Mouse (Mus musculus) liver, embryonic 16.5 days (tissue): ENCODE results near the gene Tnnc2. TPM values are rescaled to one million over a fixed set of nuclear protein-coding genes. Genes with fewer than 3 reads are reported as not detected.

Source experiments
- ATAC-seq: fragments of 200-750 bp; cut with Nextera tagmentation; 2 replicates; pipeline ENCODE4 v1.8.0; 2017; ENCODE audit warnings: low read depth, mild to moderate bottlenecking, moderate number of reproducible peaks, moderate library complexity
- H3K27ac ChIP-seq: fragments of 300-500 bp; sonication (generic); 2 replicates; pipeline ENCODE4 v1.5.1; 2014; ENCODE audit warnings: mild to moderate bottlenecking, low read length
- H3K27me3 ChIP-seq: fragments of 300-500 bp; sonication (generic); 2 replicates; pipeline ENCODE4 v1.6.1; 2014; ENCODE audit warnings: low read depth, low read length, mixed read lengths; ENCODE audit not compliant: control insufficient read depth, insufficient read depth
- H3K36me3 ChIP-seq: fragments of 300-500 bp; sonication (generic); 2 replicates; pipeline ENCODE4 v1.6.1; 2014; ENCODE audit warnings: mild to moderate bottlenecking; ENCODE audit not compliant: control insufficient read depth, insufficient read depth
- H3K4me1 ChIP-seq: fragments of 300-500 bp; sonication (generic); 2 replicates; pipeline ENCODE4 v1.6.1; 2014; ENCODE audit warnings: low read depth, low read length, mixed read lengths; ENCODE audit not compliant: control insufficient read depth
- H3K4me2 ChIP-seq: fragments of 300-500 bp; sonication (generic); 2 replicates; pipeline ENCODE4 v1.6.1; 2014; ENCODE audit warnings: low read depth, low read length, mixed read lengths
- H3K4me3 ChIP-seq: fragments of 300-500 bp; sonication (generic); 2 replicates; pipeline ENCODE4 v1.5.1; 2014; ENCODE audit warnings: low read depth, mild to moderate bottlenecking, low read length
- H3K9ac ChIP-seq: fragments of 300-500 bp; sonication (generic); 2 replicates; pipeline ENCODE4 v1.6.1; 2014; ENCODE audit warnings: low read depth, low read length
- H3K9me3 ChIP-seq: fragments of 300-500 bp; sonication (generic); replicated peaks from 2 replicates; pipeline ENCODE4 v1.6.1; 2016; ENCODE audit warnings: low read length; ENCODE audit not compliant: control insufficient read depth
- WGBS: fragments of 180-500 bp; shearing (Covaris S2); extraction: QIAGEN DNeasy Blood & Tissue Kit; methylation state at CpG from one replicate; pipeline ENCODE4 v1.1.7; 2014; ENCODE audit not compliant: insufficient replicate concordance; 5-methylcytosine and 5-hydroxymethylcytosine counted together
- polyA plus RNA-seq: library from polyadenylated mRNA; unstranded; fragments of >200 nt; fragmentation: Nextera tagmentation; extraction: Ambion mirVana; gene quantifications from 2 replicates; pipeline ENCODE4 v1.2.1, GENCODE M21; 2015

Gene Tnnc2
- polyA plus RNA-seq, 1 experiment from 2014 or later = 67.5 TPM

DNA sequence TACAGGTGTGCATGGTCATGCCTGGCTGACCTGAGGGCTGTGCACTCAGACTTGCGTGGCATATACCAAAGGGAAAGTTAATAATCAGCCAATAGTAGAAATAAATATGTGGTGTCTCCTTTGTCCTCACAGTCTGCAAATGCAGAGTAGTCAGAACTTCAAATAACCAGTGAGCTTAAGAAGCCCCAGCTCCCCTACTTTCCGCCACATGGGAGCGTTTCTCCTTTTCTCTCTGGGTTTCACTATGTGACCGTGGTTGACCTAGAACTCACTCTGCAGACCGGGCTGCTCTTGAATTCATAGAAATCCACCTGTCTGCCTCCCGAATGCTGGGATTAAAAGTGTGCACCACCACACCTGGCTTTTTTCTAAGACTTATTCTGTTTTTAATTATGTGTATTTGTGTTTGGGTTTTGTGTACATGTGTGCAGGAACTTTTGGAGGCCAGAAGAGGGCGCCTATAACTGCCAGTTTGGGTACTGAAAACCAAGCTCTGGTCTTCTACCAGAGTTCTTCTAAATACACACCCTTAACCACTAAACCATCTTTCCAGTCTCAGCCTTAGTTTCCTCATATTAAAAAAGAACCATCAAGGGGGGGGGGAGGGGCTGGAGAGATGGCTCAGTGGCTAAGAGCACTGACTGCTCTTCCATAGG, 4.3 kb upstream of the Tnnc2 start:
- no peak overlapping the region for H3K27ac ChIP-seq

DNA sequence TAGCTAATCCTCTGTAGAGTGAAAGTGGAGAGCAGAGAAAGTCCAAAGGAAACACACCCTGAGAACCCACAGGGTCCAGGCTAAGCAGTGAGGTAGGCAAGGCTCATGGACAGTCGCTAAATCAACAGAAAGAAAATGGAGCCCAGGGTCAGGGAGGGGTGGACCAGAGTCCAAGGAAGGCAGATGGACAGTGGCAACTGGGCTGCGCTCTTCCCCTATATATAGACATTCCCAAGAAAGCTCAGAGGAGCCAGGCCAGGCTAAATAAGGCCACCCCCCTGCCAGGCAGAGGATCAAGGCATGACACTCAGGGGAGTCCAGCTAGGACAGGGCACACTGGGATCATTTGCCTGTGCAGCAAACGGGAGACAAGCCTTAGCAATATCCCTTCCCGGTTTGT, 2.1 kb upstream of the Tnnc2 start:
- WGBS = 61% methylated on average over 4 of the region's 4 CpGs
- no peak overlapping the region for H3K4me3 ChIP-seq

More for the DNA sequence above, 4.3 kb upstream of the Tnnc2 start:
- Histone ChIP-seq H3K4me1 (peaks cover 32% of the 10 kb centered on the region), H3K9me3 (no peaks in the 10 kb centered on the region), H3K27me3 (peaks cover 4% of the 10 kb centered on the region), H3K4me3 (no peak overlapping the region), H3K4me2 (no peak overlapping the region), H3K9ac (no peak overlapping the region), H3K36me3 (no peaks in the 10 kb centered on the region)
- WGBS = 62% methylated on average over 7 of the region's 7 CpGs
- no peak for ATAC-seq

DNA sequence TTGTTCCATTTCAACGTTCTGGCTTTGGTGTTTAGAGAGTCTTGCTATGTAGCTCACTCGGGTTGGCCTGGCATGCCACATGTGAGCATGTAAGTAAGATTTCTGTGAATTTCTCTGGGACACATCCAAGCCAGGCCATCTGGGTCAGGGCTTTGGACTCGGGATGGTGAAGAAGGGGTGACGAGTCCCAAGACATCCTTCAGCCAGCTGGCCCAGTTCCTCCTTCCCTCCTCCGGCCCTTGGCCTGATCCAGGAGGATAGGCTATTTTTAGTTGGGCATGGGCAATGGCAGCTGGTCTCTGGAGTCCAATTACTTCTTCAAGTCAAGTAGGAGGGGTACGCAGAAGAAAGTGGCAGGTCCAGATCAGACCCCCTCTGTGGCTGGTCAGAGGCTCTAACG, 958 bp downstream of the Tnnc2 start:
- H3K9ac ChIP-seq = no peak overlapping the region
- no peak for ATAC-seq
- peaks cover 11% of the 10 kb centered on the region for H3K27me3 ChIP-seq
- no peaks in the 10 kb centered on the region for H3K9me3 ChIP-seq
- no peak overlapping the region for H3K4me3 ChIP-seq
- no peaks in the 10 kb centered on the region for H3K36me3 ChIP-seq
- WGBS = 67% methylated on average over 7 of the region's 7 CpGs
- no peak overlapping the region for H3K4me2 ChIP-seq
- peaks cover 5% of the 10 kb centered on the region for H3K4me1 ChIP-seq
- H3K27ac ChIP-seq = no peak overlapping the region

More for the DNA sequence above, 2.1 kb upstream of the Tnnc2 start:
- H3K36me3 ChIP-seq = no peaks in the 10 kb centered on the region
- H3K27me3 ChIP-seq = peaks cover 4% of the 10 kb centered on the region
- H3K9ac ChIP-seq = no peak overlapping the region
- H3K4me2 ChIP-seq = no peak overlapping the region
- no peak for ATAC-seq
- no peak overlapping the region for H3K27ac ChIP-seq
- no peaks in the 10 kb centered on the region for H3K9me3 ChIP-seq
- H3K4me1 ChIP-seq = peaks cover 19% of the 10 kb centered on the region

DNA sequence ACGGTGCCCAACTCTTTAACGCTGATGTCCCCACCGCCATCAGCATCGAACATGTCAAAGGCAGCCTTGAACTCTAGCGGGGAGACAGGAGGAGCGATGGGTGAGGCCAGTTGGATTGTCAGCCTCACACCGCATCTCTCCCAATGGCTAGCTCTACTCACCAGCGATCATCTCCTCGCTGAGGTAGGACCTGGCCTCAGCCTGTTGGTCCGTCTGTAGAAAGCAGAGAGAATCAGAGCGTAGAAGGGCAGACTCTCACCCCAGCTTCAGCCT, 1.8 kb downstream of the Tnnc2 start:
- no peak overlapping the region for H3K9ac ChIP-seq
- H3K4me3 ChIP-seq = no peak overlapping the region
- 83% methylated on average over 11 of the region's 11 CpGs for WGBS
- peaks cover 11% of the 10 kb centered on the region for H3K27me3 ChIP-seq
- ATAC-seq = no peak
- H3K36me3 ChIP-seq = peaks cover 3% of the 10 kb centered on the region
- H3K4me2 ChIP-seq = no peak overlapping the region
- H3K9me3 ChIP-seq = no peaks in the 10 kb centered on the region
- H3K4me1 ChIP-seq = peaks cover 13% of the 10 kb centered on the region
- no peak overlapping the region for H3K27ac ChIP-seq

DNA sequence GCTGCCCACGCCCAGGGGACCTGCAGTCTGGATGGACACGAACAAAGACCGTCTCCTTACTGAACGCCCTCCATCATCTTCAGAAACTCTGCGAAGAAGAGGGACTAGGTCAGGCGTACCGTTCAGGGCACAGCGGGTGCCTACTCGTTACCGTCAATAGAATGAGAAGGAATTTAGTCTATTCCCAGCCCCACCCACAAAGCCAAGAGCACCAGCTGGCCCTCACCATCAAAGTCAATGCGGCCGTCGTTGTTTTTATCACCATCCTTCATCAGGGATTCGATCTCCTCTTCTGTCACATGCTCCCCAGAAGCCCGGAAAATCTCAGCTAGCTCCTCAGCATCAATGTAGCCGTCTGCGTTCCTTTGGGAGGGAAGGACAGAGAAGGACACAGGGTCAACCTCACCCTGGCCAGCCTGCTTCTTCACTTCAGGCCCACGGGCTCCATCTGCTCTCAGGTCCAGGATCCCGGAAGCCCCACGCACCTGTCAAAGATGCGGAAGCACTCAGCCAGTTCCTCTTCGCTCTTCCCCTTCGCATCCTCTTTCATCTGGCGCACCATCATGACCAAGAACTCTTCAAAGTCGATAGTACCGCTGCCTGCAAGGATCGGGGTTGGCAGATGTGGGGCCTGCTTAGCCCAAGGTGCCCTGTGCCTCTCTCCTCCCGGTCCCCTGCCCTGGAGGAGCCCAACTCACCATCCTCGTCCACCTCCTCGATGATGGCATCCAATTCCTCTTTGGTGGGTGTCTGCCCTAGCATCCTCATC, 2.3 kb downstream of the Tnnc2 start:
- peaks cover 17% of the 10 kb centered on the region for H3K4me1 ChIP-seq
- no peaks in the 10 kb centered on the region for H3K9me3 ChIP-seq
- 77% methylated on average over 30 of the region's 30 CpGs for WGBS
- peaks cover 11% of the 10 kb centered on the region for H3K27me3 ChIP-seq
- no peak for ATAC-seq
- peaks cover 8% of the 10 kb centered on the region for H3K36me3 ChIP-seq
- H3K27ac ChIP-seq = no peak overlapping the region
- no peak overlapping the region for H3K4me2 ChIP-seq
- H3K9ac ChIP-seq = no peak overlapping the region
- no peak overlapping the region for H3K4me3 ChIP-seq

DNA sequence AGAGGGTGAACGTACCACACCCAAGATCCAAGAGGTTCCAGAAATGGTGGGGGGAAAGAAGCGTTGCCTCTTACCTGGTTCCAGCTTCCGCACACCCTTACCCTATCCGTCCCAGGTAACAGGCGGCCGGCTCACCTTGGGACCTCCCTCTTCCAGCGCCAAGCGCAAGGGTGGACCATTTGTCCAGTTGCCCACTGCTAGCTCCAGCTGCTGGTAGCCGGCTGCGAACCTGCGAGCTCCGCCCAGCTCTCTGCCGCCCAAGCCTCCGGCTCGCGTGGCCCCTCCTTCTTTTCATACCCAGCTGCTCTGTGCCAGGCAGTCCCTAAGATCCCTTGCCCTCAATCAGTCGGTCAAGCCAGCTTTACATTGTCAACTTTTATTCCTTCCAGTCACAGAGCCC, 3.0 kb downstream of the Tnnc2 start:
- ATAC-seq = no peak
- Histone ChIP-seq H3K27me3 (peaks cover 11% of the 10 kb centered on the region), H3K4me2 (no peak overlapping the region), H3K4me3 (no peak overlapping the region), H3K4me1 (peaks cover 23% of the 10 kb centered on the region), H3K27ac (no peak overlapping the region), H3K36me3 (peaks cover 14% of the 10 kb centered on the region), H3K9me3 (no peaks in the 10 kb centered on the region), H3K9ac (no peak overlapping the region)
- WGBS = 63% methylated on average over 17 of the region's 17 CpGs

DNA sequence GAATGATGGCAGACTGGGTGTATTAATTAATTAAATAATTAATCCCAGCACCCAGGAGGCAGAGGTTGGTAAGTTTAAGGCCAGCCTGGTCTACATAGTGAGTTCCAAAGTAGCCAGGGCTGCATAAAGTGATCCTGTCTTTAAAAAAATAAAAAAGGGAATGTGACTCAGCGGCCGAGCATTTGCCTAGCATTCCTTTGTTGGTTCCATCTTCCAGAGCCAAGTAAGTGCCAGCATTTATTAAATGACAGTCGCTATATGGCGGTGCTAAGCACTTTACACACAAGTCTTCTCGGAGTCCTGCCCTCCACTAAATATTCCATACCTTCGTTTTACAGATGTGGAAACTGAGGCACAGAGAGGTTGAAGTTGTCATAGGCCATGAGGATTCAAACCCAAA, 3.6 kb downstream of the Tnnc2 start:
- Histone ChIP-seq H3K27ac (no peak overlapping the region), H3K4me2 (no peak overlapping the region), H3K4me3 (no peak overlapping the region), H3K36me3 (peaks cover 21% of the 10 kb centered on the region), H3K9me3 (no peaks in the 10 kb centered on the region), H3K27me3 (peaks cover 11% of the 10 kb centered on the region), H3K4me1 (peaks cover 30% of the 10 kb centered on the region), H3K9ac (no peak overlapping the region)
- 76% methylated on average over 6 of the region's 6 CpGs for WGBS
- ATAC-seq = no peak

DNA sequence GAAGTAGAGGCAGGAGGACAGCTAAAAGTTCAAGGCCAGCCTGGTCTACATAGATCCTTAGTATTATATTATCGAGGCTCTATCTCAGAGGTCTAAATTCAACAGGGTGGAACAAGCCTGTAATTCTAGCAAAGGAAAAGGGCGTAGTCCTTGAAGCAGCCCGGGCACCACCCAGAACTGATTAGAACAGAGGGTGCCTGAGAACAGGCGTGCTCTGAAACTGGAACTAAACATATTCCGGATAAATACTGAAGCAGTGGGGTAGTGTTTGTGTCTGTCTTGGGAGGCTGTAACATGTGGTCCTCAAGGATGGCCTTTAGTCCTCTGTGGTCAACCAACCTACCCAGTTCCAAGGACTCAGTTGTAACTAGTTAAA, 5.8 kb downstream of the Tnnc2 start:
- Histone ChIP-seq H3K9me3 (no peaks in the 10 kb centered on the region), H3K36me3 (peaks cover 27% of the 10 kb centered on the region), H3K27ac (peak overlapping the region; percentile 94), H3K27me3 (peaks cover 7% of the 10 kb centered on the region; the same call in 1 of the 2 replicates), H3K9ac (peak overlapping the region; percentile 45), H3K4me1 (peaks cover 35% of the 10 kb centered on the region), H3K4me3 (peak overlapping the region; percentile 69), H3K4me2 (peak overlapping the region; percentile 80)
- WGBS = 22% methylated on average over 5 of the region's 5 CpGs
- ATAC-seq = peak; percentile 42

DNA sequence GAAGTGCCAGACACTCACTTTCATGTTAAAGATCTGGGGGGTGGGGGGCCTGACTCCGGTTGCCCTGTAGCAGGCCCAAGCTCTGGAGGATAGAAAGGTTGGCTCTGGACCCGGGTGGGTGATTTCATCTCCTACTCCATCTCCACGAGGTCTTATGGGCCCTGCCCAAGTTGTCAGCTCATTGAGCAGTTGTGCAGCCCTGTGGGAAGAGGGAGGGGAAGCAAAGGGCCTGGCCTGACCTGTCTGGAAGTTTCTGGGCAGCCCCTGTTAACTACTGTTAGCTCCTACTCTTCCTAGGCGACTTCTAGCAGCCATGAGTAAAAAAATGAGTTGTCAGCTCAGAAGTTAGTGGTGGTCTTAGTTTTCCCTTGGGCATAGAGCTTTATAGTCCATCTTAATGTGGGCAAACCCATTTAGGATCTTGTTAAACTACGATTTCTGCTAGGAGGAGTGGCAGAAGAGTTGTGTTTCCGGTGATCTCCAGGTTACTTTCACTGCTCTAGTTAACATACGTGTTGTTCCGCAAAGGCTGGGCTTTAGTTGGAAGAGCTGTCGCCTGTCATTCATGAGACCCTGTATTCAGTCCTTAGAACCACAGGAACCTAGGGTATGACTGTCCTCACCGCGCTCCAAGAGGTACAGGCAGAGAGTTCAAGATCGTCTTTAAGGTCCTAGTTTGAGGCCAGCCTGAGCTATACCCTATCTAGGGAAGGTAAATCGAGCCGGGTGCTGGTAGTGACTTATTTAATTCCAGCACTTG, 6.4 kb downstream of the Tnnc2 start:
- Histone ChIP-seq H3K4me1 (peaks cover 37% of the 10 kb centered on the region), H3K9me3 (no peaks in the 10 kb centered on the region), H3K27me3 (peaks cover 7% of the 10 kb centered on the region; the same call in 1 of the 2 replicates), H3K4me2 (peak overlapping the region; percentile 80), H3K4me3 (peak overlapping the region; percentile 69), H3K9ac (peak overlapping the region; percentile 40), H3K36me3 (peaks cover 29% of the 10 kb centered on the region), H3K27ac (peak overlapping the region; percentile 94)
- ATAC-seq = no peak
- 60% methylated on average over 14 of the region's 14 CpGs for WGBS
